Mouse (Mus musculus): ENCODE measurements around the gene Vsx2.

Vsx2 gene

GRCm38 (mm10) chr12:84571466-84572340 is 2.1 kb downstream of the Vsx2 start:
- peak; percentile 62 for DNase-seq (ENCODE audit: extremely low spot score, low spot score)

- DNase-seq (ENCODE audit: extremely low spot score, low spot score) = peak; percentile 40
Observed at GRCm38 (mm10) chr12:84572341-84572720, 2.8 kb downstream of the Vsx2 start.

GRCm38 (mm10) chr12:84573094-84573493 is 3.5 kb downstream of the Vsx2 start:
- no peak for DNase-seq (ENCODE audit: extremely low spot score, low spot score)

DNA sequence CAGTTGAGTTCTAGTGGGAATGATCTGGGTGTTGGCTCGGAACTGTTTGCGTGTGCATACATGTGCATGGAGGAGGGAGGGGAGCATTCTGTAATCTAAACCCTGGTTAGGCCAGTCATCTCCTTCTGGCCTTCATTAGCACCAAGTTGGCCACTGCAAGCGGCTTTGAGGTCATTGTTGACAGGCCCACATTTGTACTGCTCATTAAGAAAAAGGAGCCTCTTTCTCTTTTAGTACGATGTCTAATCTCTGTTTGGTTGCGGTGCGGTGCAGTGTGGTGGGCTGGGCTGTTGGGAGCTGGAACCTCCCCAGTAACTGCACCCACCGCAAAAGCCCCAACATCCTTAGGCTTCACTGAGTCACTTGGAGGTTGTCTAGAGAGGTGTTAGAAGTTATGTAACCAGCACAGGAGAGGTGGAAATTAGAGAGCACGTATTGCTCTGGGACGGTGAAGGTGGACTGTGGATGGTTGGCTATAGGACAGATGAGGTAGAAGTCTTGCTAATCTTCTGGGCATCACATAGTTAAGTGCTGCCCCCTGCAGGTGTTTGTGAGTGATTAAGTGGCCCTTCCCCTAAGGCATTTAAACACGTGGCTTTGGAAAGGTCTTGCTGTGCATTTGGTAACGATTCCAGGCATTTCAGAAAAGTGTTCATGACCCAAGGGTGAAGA is 8.3 kb downstream of the Vsx2 start:
- no peak for DNase-seq (ENCODE audit: extremely low spot score, low spot score)

DNA sequence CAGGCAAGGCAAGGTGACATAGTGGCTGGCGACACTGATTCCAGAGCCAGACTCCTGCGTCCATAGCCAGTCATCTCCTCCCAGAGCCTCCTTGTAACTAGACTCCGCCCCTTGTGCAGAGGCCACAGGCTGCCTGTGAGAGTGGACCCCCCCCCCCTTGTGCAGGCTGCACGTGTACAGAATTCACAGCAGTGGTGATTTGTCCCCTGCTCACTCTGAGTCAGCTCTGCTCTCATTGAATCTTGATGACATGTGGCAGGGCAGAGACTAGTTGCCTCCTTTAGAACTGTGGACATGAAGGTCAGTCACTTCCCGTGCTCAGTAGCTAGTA is 8.8 kb downstream of the Vsx2 start:
- no peak for DNase-seq (ENCODE audit: extremely low spot score, low spot score)

DNA sequence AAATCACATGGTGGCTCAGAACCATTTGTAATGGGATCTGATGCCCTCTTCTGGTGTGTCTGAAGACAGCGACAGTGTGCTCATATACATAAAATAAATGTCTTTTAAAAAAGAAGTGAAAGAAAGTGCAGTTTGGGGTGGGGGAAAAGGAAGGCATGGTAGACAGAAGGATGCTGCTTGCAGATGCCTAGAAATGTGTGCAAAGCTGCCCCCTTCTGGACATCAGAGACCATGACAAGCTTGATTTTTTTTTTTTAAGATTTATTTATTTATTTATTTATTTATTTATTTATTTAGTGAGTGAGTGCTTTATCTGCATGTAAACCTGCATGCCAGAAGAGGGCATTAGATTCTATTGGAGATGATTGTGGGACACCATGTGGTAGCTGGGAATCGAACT is 11.7 kb downstream of the Vsx2 start:
- no peak for DNase-seq (ENCODE audit: extremely low spot score, low spot score)

DNA sequence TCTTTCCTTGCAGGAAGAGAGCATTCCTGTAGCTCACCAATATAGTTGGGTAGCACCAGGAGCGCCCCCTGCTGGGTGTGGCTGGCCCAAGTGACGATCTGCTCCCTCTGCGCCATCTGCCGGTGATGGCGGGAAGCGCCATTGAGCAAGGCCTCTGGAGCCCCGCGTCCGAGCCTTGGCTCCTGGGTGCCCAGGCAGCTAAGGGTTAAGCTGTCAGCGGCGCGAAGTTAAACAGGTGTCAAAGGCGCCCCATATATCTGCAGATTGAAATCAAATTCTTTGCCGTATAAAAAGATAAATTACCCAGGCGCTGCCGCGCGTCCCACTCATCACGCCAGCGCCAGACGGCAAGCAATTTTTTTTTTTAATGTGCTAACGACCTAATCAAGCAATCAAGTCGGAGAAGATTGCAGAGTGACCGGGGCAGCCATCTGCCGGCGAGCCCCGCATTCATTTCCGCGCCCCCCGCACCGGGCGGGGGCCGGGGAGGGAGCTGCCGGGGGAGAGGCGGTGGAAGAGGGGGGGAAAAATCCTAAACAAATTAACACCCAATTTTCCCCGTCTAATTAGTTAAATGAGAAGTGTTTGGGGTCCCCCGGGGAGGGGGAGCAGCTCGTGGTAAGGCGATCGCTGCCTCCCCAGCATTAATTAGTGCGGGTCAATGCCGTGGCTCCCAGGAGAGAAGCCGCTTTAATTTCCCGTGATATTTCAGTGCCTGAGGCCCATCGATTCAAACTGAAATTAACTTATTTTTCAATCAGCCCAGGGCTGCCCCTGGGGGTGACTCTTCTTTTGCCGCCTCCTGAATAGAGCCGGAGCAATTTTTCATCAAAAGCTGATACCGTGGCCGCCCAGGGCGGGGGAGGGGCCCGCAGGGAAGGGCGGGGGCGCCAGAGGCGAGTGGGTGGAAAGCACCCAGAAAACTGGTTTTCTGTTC is 20.5 kb downstream of the Vsx2 start:
- DNase-seq (ENCODE audit: extremely low spot score, low spot score) = peak; percentile 97

DNA sequence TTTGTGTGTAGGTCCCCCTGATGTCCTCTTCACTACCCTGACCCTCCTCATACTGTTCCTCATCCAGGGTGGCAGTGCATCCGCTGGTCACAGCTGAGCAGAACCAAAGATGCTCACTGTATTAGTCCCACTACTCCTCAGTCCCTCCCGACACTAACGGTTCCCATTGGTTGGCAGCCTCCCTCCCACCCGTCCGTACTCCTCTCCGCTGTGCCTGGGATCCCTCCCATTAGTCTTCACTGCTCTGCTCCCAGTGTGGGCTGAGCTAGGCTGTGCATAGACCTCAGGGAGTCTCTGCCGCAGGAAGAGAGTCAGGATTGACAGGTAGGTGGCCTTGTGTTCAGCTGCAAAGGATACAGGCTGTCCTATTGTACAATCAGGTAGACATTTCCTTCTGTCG is 28.8 kb downstream of the Vsx2 start:
- no peak for DNase-seq (ENCODE audit: extremely low spot score, low spot score)

GRCm38 (mm10) chr12:84604001-84604400 is 34.4 kb downstream of the Vsx2 start:
- no peak for DNase-seq (ENCODE audit: extremely low spot score, low spot score)

- DNase-seq (ENCODE audit: extremely low spot score, low spot score) = no peak
Observed at GRCm38 (mm10) chr12:84605860-84606259, 36.3 kb downstream of the Vsx2 start.

DNA sequence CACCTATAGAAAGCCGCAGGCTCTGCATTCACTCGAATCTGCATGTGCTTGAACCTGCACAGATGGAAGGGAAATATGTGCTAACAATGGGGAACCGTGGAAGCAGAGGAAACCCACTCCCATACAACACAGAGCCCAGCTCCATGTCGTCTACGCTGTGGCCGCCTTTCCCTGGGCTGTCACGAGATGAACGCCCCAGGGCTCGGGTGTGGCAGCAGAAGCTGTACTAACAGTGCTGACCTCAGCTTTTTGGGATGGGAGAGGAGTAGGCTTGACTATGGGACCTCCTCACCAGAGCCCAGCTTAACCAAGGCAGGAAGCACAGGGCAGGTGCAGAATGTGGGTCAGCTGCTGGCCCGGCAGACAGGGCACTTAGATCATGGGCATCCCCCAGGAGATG is 42.2 kb downstream of the Vsx2 start:
- no peak for DNase-seq (ENCODE audit: extremely low spot score, low spot score)

- no peak for DNase-seq (ENCODE audit: extremely low spot score, low spot score)
Observed at GRCm38 (mm10) chr12:84612518-84612917, 43.0 kb downstream of the Vsx2 start.

GRCm38 (mm10) chr12:84614001-84614400 is 44.4 kb downstream of the Vsx2 start:
- DNase-seq (ENCODE audit: extremely low spot score, low spot score) = no peak

- DNase-seq (ENCODE audit: extremely low spot score, low spot score) = no peak
Observed at GRCm38 (mm10) chr12:84614524-84614923, 45.0 kb downstream of the Vsx2 start.

- peak; percentile 91 for DNase-seq (ENCODE audit: extremely low spot score, low spot score)
Observed at GRCm38 (mm10) chr12:84616977-84617630, 47.5 kb downstream of the Vsx2 start, which contains the start of gene Abcd4. Gene Abcd4, minus strand, starts transcription at chr12:84617413.

DNA sequence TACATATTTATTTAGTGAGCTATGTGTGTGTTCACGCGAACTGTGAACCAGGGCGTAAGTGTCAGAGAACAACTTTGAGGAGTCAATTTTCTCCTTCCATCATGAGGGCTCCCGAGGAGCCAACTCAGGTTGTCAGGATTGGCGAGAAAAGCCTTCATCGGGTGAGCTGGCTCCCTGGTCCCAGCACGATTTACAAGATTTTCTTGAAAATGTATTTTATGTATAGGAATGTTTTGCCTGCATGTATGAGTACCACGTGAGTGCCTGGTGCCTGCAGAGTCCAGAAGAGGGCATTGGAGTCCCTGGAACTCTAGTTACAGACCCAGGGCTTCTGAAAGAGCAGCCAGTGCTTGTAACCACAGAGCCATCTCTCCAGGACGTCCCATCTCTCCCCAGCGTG is 48.1 kb downstream of the Vsx2 start:
- DNase-seq (ENCODE audit: extremely low spot score, low spot score) = no peak

- peak; percentile 15 for DNase-seq (ENCODE audit: extremely low spot score, low spot score)
Observed at GRCm38 (mm10) chr12:84620975-84621374, 51.4 kb downstream of the Vsx2 start.

DNA sequence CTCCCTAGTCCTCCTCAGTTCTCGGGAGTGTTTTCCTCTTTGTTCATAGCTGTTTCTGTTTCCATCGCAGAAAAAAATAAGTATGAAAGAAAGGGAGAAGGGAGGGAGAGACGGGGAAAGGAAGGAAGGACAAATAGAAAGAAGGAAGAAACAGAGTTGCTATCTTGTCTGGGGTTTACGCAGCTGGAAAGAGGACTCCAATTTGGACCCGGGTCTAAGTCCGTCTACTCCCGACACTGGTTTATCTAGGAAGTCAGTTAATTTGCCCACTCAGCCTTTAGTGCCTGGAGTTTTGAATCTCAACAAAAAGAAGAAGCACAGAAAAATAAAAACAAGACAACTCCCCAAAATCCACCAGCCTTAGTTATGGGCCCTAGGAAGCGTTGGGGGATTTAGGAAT is 55.0 kb downstream of the Vsx2 start:
- no peak for DNase-seq (ENCODE audit: extremely low spot score, low spot score)

GRCm38 (mm10) chr12:84625116-84625515 is 55.6 kb downstream of the Vsx2 start:
- DNase-seq (ENCODE audit: extremely low spot score, low spot score) = no peak

DNA sequence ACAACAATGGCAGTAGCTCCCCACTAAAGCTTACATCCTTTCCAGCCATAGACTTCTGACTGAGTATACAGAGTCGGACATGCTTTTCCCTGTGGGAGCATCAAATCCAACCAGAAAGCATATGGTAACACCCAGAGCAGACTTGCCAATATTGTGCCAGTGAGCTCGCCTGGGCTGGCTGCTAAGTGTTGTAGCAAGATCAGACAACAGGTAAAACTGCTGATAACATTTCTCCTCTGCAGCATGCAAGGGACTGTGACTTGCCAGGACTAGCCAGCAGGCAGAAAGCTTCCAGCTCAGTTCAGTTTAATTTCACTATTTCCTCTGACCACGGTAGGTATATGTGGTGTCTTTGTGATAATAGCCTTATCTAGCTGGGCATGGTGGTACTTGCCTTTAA is 62.3 kb downstream of the Vsx2 start:
- no peak for DNase-seq (ENCODE audit: extremely low spot score, low spot score)

GRCm38 (mm10) chr12:84640253-84640652 is 70.7 kb downstream of the Vsx2 start:
- no peak for DNase-seq (ENCODE audit: extremely low spot score, low spot score)
